9 mouse cellular contexts compared by ENCODE assay signal in genomic region chr4:106463174-106463801, GRCm38 (mm10). TPM values are rescaled to one million over a fixed set of nuclear protein-coding genes. Genes with fewer than 3 reads are reported as not detected.
DNase-seq lines count a peak whose midpoint lies in the region; ATAC-seq and TF ChIP-seq lines count a peak whose summit lies in the region.
"Had no signal": no experiment of that assay in that cellular context is flagged by ENCODE, and none has a peak within 500 bp of the region (broad histone marks: within the 10 kb centered on the region; RNA-seq: fewer than 3 reads in every experiment).

No protein-coding gene starts in this region.

- no peak for TF ChIP-seq CTCF in liver, adult 2 months (IDR thresholded peaks at IDR 0.05; ENCODE audit: low read depth, low read length)
- TF ChIP-seq CTCF in embryonic fibroblast, embryonic 13.5 days (IDR thresholded peaks at IDR 0.05; ENCODE audit: borderline replicate concordance, insufficient read depth, low read length): no peak
- no peak for TF ChIP-seq CTCF in heart, adult 2 months (IDR thresholded peaks at IDR 0.05)

- no peaks in the 10 kb centered on the region for H3K9me3 ChIP-seq in limb, embryonic 11.5 days (ENCODE audit: control insufficient read depth, low read length)

- 11% methylated on average over 21 of the region's 21 CpGs for whole genome bisulfite sequencing in liver, adult 2 months
- 30% methylated on average over 21 of the region's 21 CpGs for WGBS in limb, embryonic 11.5 days
- WGBS in heart, adult 2 months: 32% methylated on average over 21 of the region's 21 CpGs

- H3K36me3 ChIP-seq in liver, adult 2 months (ENCODE audit: control insufficient read depth, insufficient read depth, low read length): peaks cover 6% of the 10 kb centered on the region
- no peaks in the 10 kb centered on the region for H3K36me3 ChIP-seq in limb, embryonic 11.5 days (ENCODE audit: control insufficient read depth, insufficient read depth, low read length)
- no peaks in the 10 kb centered on the region for H3K36me3 ChIP-seq in heart, adult 2 months (ENCODE audit: control insufficient read depth, insufficient read depth, low read length)

- peak overlapping the region; percentile 93 for H3K27ac ChIP-seq in liver, adult 2 months (replicated peaks; ENCODE audit: insufficient read depth, low read depth, low read length)
- no peak overlapping the region for H3K27ac ChIP-seq in embryonic fibroblast, embryonic 13.5 days (ENCODE audit: insufficient read depth, low read length)
- no peak overlapping the region for H3K27ac ChIP-seq in limb, embryonic 11.5 days (replicated peaks; ENCODE audit: low read depth, low read length)
- no peak overlapping the region for H3K27ac ChIP-seq in heart, adult 2 months

- ATAC-seq in limb, embryonic 11.5 days (ENCODE audit: insufficient number of reproducible peaks, low FRiP score, low TSS enrichment, low read depth): no peak

- no peaks in the 10 kb centered on the region for H3K27me3 ChIP-seq in liver, adult 2 months (ENCODE audit: control insufficient read depth, insufficient read depth, low read length)
- peaks cover 33% of the 10 kb centered on the region for H3K27me3 ChIP-seq in limb, embryonic 11.5 days (ENCODE audit: control insufficient read depth, insufficient read depth, low read length)
- H3K27me3 ChIP-seq in heart, adult 2 months (ENCODE audit: control insufficient read depth, insufficient read depth, low read length): peaks cover 9% of the 10 kb centered on the region

- TF ChIP-seq POLR2A in liver, adult 2 months (IDR thresholded peaks at IDR 0.05; ENCODE audit: extremely low read depth, insufficient read depth, low read length): no peak
- TF ChIP-seq POLR2A in embryonic fibroblast, embryonic 13.5 days (IDR thresholded peaks at IDR 0.05; ENCODE audit: low read depth, low read length): no peak
- no peak for TF ChIP-seq POLR2A in heart, adult 2 months (IDR thresholded peaks at IDR 0.05; ENCODE audit: insufficient read depth, low read depth, low read length)

- DNase-seq in liver, adult 2 months (ENCODE audit: extremely low read depth, low read depth, low spot score): peak; percentile 69
- DNase-seq in liver: no peak
- peak; percentile 31 for DNase-seq in limb, embryonic 11.5 days (ENCODE audit: low spot score)
- DNase-seq in retina, embryonic 14.5 days (ENCODE audit: low spot score): peak; percentile 26
- DNase-seq in ovary, postnatal 36 days (ENCODE audit: low spot score): no peak
- DNase-seq in layer of hippocampus, postnatal 14 days (ENCODE audit: low spot score in 2 of 2): no peak
- no peak for DNase-seq in heart, adult 2 months
- DNase-seq: adrenal gland, postnatal 10 days had no signal

- peak overlapping the region; percentile 92 for H3K9ac ChIP-seq in liver, adult 2 months (ENCODE audit: low read depth, low read length)
- H3K9ac ChIP-seq in limb, embryonic 11.5 days (ENCODE audit: low read length): peak overlapping the region; percentile 2; the same call in 1 of the 2 replicates
- no peak overlapping the region for H3K9ac ChIP-seq in heart, adult 2 months (ENCODE audit: low read depth, low read length)

- peaks cover 10% of the 10 kb centered on the region for H3K4me1 ChIP-seq in liver, adult 2 months (ENCODE audit: control insufficient read depth, insufficient read depth, low read length)
- H3K4me1 ChIP-seq in embryonic fibroblast, embryonic 13.5 days (ENCODE audit: control insufficient read depth, insufficient read depth, low read length): no peaks in the 10 kb centered on the region
- H3K4me1 ChIP-seq in limb, embryonic 11.5 days (ENCODE audit: control insufficient read depth, insufficient read depth, low read length): peaks cover 5% of the 10 kb centered on the region
- no peaks in the 10 kb centered on the region for H3K4me1 ChIP-seq in heart, adult 2 months (ENCODE audit: control insufficient read depth, insufficient read depth, low read length)

- TF ChIP-seq EP300 in heart, adult 2 months (IDR thresholded peaks at IDR 0.05; ENCODE audit: insufficient read depth, low read depth, low read length): no peak

- H3K4me3 ChIP-seq in liver, adult 2 months (ENCODE audit: insufficient read depth, low read depth, low read length): peak overlapping the region; percentile 89
- peak overlapping the region; percentile 34 for H3K4me3 ChIP-seq in embryonic fibroblast, embryonic 13.5 days (ENCODE audit: insufficient read depth, low read length)
- H3K4me3 ChIP-seq in limb, embryonic 11.5 days (ENCODE audit: low read depth, low read length): peak overlapping the region; percentile 30
- H3K4me3 ChIP-seq in heart, adult 2 months: no peak overlapping the region

- H3K4me2 ChIP-seq in limb, embryonic 11.5 days (ENCODE audit: low read depth, severe bottlenecking): peak overlapping the region; percentile 45

- H3K79me2 ChIP-seq in liver, adult 2 months (ENCODE audit: control insufficient read depth, insufficient read depth, low read length): peaks cover 30% of the 10 kb centered on the region; the same call in 1 of the 2 replicates
- H3K79me2 ChIP-seq in heart, adult 2 months (replicated peaks; ENCODE audit: control insufficient read depth, insufficient read depth, low read length): no peaks in the 10 kb centered on the region

- intact Hi-C loops in heart, adult 2 months (cut with DNase I): no loop called here

RNA-seq across cellular contexts. Expression of gene Pcsk9, which starts 0.8 kb away (rescaled TPM):
- total RNA-seq in liver, adult 2 months (2014; rRNA removed): 35.9 and 55.0 TPM in 2 replicates
- polyA plus RNA-seq in liver, adult 2 months (2012; rRNA removed): 60.8 and 88.2 TPM in 2 replicates
- polyA plus RNA-seq in embryonic fibroblast, embryonic 13.5 days (2011; ENCODE audit: insufficient read length, low read depth, missing spikeins): 14.8 and 16.8 TPM in 2 replicates
- polyA plus RNA-seq in limb, embryonic 11.5 days (2014; fragmentation: Nextera tagmentation; extraction: Ambion mirVana): 0.89 and 0.98 TPM in 2 replicates
- total RNA-seq in layer of hippocampus, postnatal 14 days (2021): under 1 TPM; 0.45 to 0.53 TPM
- total RNA-seq in heart, adult 2 months (2021): not detected
- 0.02 TPM in 1 of 2 replicates, not detected in the other for polyA plus RNA-seq in heart, adult 2 months (2012; rRNA removed)

RNA-seq across cellular contexts. Expression of gene Bsnd, which starts 28.8 kb away (rescaled TPM):
- not detected in 2 replicates for total RNA-seq in liver, adult 2 months (2014; rRNA removed)
- polyA plus RNA-seq in liver, adult 2 months (2012; rRNA removed): not detected in 2 replicates
- not detected in 2 replicates for polyA plus RNA-seq in embryonic fibroblast, embryonic 13.5 days (2011; ENCODE audit: insufficient read length, low read depth, missing spikeins)
- not detected in 2 replicates for polyA plus RNA-seq in limb, embryonic 11.5 days (2014; fragmentation: Nextera tagmentation; extraction: Ambion mirVana)
- under 1 TPM in 1 of 2 experiments, not detected in 1; 0.17 TPM for total RNA-seq in layer of hippocampus, postnatal 14 days (2021)
- total RNA-seq in heart, adult 2 months (2021): not detected
- polyA plus RNA-seq in heart, adult 2 months (2012; rRNA removed): not detected in 2 replicates
- total RNA-seq: adrenal gland, postnatal 10 days had no signal

Comparison
In these comparisons a context has a peak if more than half of its experiments do, and no peak if none do; other contexts are left out.
1. DNase-seq: peak in liver, adult 2 months (single experiment), limb, embryonic 11.5 days (single experiment) and retina, embryonic 14.5 days (single experiment); none in liver (single experiment), ovary, postnatal 36 days (single experiment), layer of hippocampus, postnatal 14 days (0 of 2) and heart, adult 2 months (0 of 2).